Mouse (Mus musculus) liver, embryonic 14.5 days (tissue): Measurements from ENCODE around the gene Il2ra. TPM values are rescaled to one million over a fixed set of nuclear protein-coding genes. Genes with fewer than 3 reads are reported as not detected.
"Not testable (repeated sequence)": the region's sequence is repeated elsewhere in the genome, so short reads cannot be mapped to it uniquely, and the experiment has no call there.

Experiments used
- ATAC-seq: fragments of 200-750 bp; cut with Nextera tagmentation; 2 replicates; pipeline ENCODE4 v1.8.0; 2017; ENCODE audit warnings: moderate number of reproducible peaks, mild to moderate bottlenecking, moderate library complexity; ENCODE audit not compliant: insufficient read depth
- DNase-seq, 3 experiments: peaks; one replicate each; pipeline ENCODE4 v3.0.0-alpha.2; 2012 to 2013; ENCODE audit warnings: low read depth in 3 of 3, low spot score in 3 of 3
- H3K27ac ChIP-seq: fragments of 300-500 bp; sonication (generic); 2 replicates; pipeline ENCODE4 v1.5.1; 2014; ENCODE audit warnings: moderate library complexity, mild to moderate bottlenecking, control low read depth, inconsistent platforms
- H3K27me3 ChIP-seq: fragments of 300-500 bp; sonication (generic); 2 replicates; pipeline ENCODE4 v1.6.1; 2014; ENCODE audit warnings: mild to moderate bottlenecking, low read length, moderate library complexity; ENCODE audit not compliant: control insufficient read depth, insufficient read depth
- H3K36me3 ChIP-seq: fragments of 300-500 bp; sonication (generic); replicated peaks from 2 replicates; pipeline ENCODE4 v1.6.1; 2014; ENCODE audit warnings: low read depth; ENCODE audit not compliant: control insufficient read depth, insufficient read depth
- H3K4me1 ChIP-seq, 2 experiments: fragments of 200-500 bp in 1 of 2; fragments of 300-500 bp in 1 of 2; sonication (generic) in 1 of 2; replicated peaks; 2 replicates each; pipeline ENCODE4 v1.6.1; 2012 to 2014; ENCODE audit warnings: antibody characterized with exemption in 1 of 2, inconsistent platforms in 1 of 2, low read length in 1 of 2; ENCODE audit not compliant: control insufficient read depth in 2 of 2, insufficient read depth in 2 of 2
- H3K4me2 ChIP-seq: fragments of 300-500 bp; sonication (generic); 2 replicates; pipeline ENCODE4 v1.6.1; 2014; ENCODE audit warnings: low read depth, mild to moderate bottlenecking, control low read depth, moderate library complexity
- H3K4me3 ChIP-seq, 2 experiments: fragments of 200-500 bp in 1 of 2; fragments of 300-500 bp in 1 of 2; sonication (generic) in 1 of 2; 2 replicates each; pipeline ENCODE4 v1.5.1; 2012 to 2014; ENCODE audit warnings: low read depth in 2 of 2, low read length in 2 of 2, mild to moderate bottlenecking in 2 of 2, control low read depth in 1 of 2, inconsistent platforms in 1 of 2, moderate library complexity in 1 of 2; ENCODE audit not compliant: insufficient read depth in 1 of 2
- H3K9ac ChIP-seq: fragments of 300-500 bp; sonication (generic); replicated peaks from 2 replicates; pipeline ENCODE4 v1.6.1; 2014; ENCODE audit warnings: mild to moderate bottlenecking, control low read depth, moderate library complexity
- H3K9me3 ChIP-seq: fragments of 300-500 bp; sonication (generic); 2 replicates; pipeline ENCODE4 v1.6.1; 2016; ENCODE audit warnings: low read length, mixed read lengths; ENCODE audit not compliant: control insufficient read depth
- CTCF ChIP-seq: IDR thresholded peaks from 2 replicates; pipeline ENCODE4 v1.5.1; 2016; ENCODE audit warnings: antibody characterized with exemption, low read depth, control low read depth
- EP300 ChIP-seq: IDR thresholded peaks from 2 replicates; pipeline ENCODE4 v1.6.1; 2016; ENCODE audit warnings: antibody characterized with exemption, low read depth
- WGBS: fragments of 180-500 bp; shearing (Covaris S2); extraction: QIAGEN DNeasy Blood & Tissue Kit; methylation state at CpG from one replicate; pipeline ENCODE4 v1.1.7; 2014; ENCODE audit not compliant: insufficient replicate concordance; 5-methylcytosine and 5-hydroxymethylcytosine counted together
- polyA plus RNA-seq, 2 experiments: library from polyadenylated mRNA; depleted of rRNA in 1 of 2; stranded (reverse) in 1 of 2; unstranded in 1 of 2; fragments of >200 nt; fragmentation: Nextera tagmentation in 1 of 2; extraction: Ambion mirVana in 1 of 2; gene quantifications; 2 replicates each; pipeline versions ENCODE4 v1.2.1 to v1.2.3; 2012 to 2014

The Il2ra gene
- polyA plus RNA-seq, 2 experiments, result 0.01 TPM; not detected in 1

- H3K36me3 ChIP-seq, result peaks cover 8% of the 10 kb centered on the region
- H3K9ac ChIP-seq, result peak within 1 kb of the TSS; percentile 94
- DNase-seq (no peak), ATAC-seq (no peak)
- H3K27me3 ChIP-seq, result no peaks in the 10 kb centered on the region
- H3K9me3 ChIP-seq, result no peaks in the 10 kb centered on the region
- peak within 1 kb of the TSS; percentile 72 for H3K4me2 ChIP-seq
- H3K4me1 ChIP-seq, result peaks cover 5% of the 10 kb centered on the region in 2 experiments; a peak in 3 of 4 replicates
- peak within 1 kb of the TSS; percentile 93 to 95 for H3K4me3 ChIP-seq
- WGBS, result 59% methylated on average over 5 of the region's 5 CpGs
- TF ChIP-seq CTCF (no peak), EP300 (no peak)
- H3K27ac ChIP-seq, result no peak within 1 kb of the TSS
Measured at GRCm38 (mm10) chr2:11604053-11604452, 38.6 kb upstream of the Il2ra start, which contains the start of gene Rbm17. TSS of gene Rbm17 (minus strand) at chr2:11604153.

GRCm38 (mm10) chr2:11604911-11605310 is 37.7 kb upstream of the Il2ra start:
- H3K27ac ChIP-seq, result no peak overlapping the region
- peaks cover 5% of the 10 kb centered on the region in 2 experiments; a peak in 3 of 4 replicates for H3K4me1 ChIP-seq
- no peaks in the 10 kb centered on the region for H3K9me3 ChIP-seq
- no peak for ATAC-seq
- no peak overlapping the region for H3K4me3 ChIP-seq
- H3K27me3 ChIP-seq, result no peaks in the 10 kb centered on the region
- peaks cover 4% of the 10 kb centered on the region for H3K36me3 ChIP-seq
- no peak overlapping the region for H3K9ac ChIP-seq
- TF ChIP-seq EP300, result no peak
- TF ChIP-seq CTCF, result no peak
- H3K4me2 ChIP-seq, result no peak overlapping the region
- DNase-seq, result no peak

- not testable (repeated sequence) for H3K27me3 ChIP-seq, ATAC-seq, H3K9ac ChIP-seq, H3K27ac ChIP-seq, H3K4me3 ChIP-seq, H3K9me3 ChIP-seq, H3K36me3 ChIP-seq, DNase-seq, H3K4me2 ChIP-seq, H3K4me1 ChIP-seq
- 55% methylated on average over 4 of the region's 4 CpGs for WGBS
Measured at GRCm38 (mm10) chr2:11606718-11607117, 35.9 kb upstream of the Il2ra start.

- not testable (repeated sequence) for H3K36me3 ChIP-seq, H3K9me3 ChIP-seq, ATAC-seq, DNase-seq, H3K4me2 ChIP-seq, H3K4me1 ChIP-seq, H3K9ac ChIP-seq, H3K27ac ChIP-seq, H3K4me3 ChIP-seq, H3K27me3 ChIP-seq
- WGBS, result 67% methylated on average over 6 of the region's 6 CpGs
Measured at GRCm38 (mm10) chr2:11612939-11613338, 29.7 kb upstream of the Il2ra start.

- DNase-seq, result no peak
- Histone ChIP-seq H3K4me2 (no peak overlapping the region), H3K9ac (no peak overlapping the region), H3K27ac (no peak overlapping the region), H3K4me1 (no peaks in the 10 kb centered on the region), H3K27me3 (no peaks in the 10 kb centered on the region), H3K4me3 (no peak overlapping the region), H3K9me3 (no peaks in the 10 kb centered on the region), H3K36me3 (no peaks in the 10 kb centered on the region)
- ATAC-seq, result no peak
- WGBS, result 66% methylated on average over 9 of the region's 9 CpGs
- TF ChIP-seq CTCF, result no peak
- no peak for TF ChIP-seq EP300
Measured at GRCm38 (mm10) chr2:11616846-11617245, 25.8 kb upstream of the Il2ra start.

GRCm38 (mm10) chr2:11619598-11619997 is 23.0 kb upstream of the Il2ra start:
- Histone ChIP-seq H3K4me2 (no peak overlapping the region), H3K4me1 (no peaks in the 10 kb centered on the region), H3K4me3 (no peak overlapping the region), H3K9me3 (no peaks in the 10 kb centered on the region), H3K36me3 (no peaks in the 10 kb centered on the region), H3K27me3 (no peaks in the 10 kb centered on the region), H3K9ac (no peak overlapping the region), H3K27ac (no peak overlapping the region)
- TF ChIP-seq CTCF (no peak), EP300 (no peak)
- 73% methylated on average over 2 of the region's 2 CpGs for WGBS
- ATAC-seq (no peak), DNase-seq (no peak)
